Mouse (Mus musculus) forebrain, embryonic 16.5 days (tissue): ENCODE measurements around the gene Kcnd3. TPM values are rescaled to one million over a fixed set of nuclear protein-coding genes. Genes with fewer than 3 reads are reported as not detected.

ENCODE experiments used
- ATAC-seq: fragments of 200-750 bp; cut with Nextera tagmentation; 2 replicates; pipeline ENCODE4 v1.8.0; 2017; ENCODE audit warnings: mild to moderate bottlenecking, moderate library complexity
- H3K27ac ChIP-seq: fragments of 300-500 bp; sonication (generic); 2 replicates; pipeline ENCODE4 v1.5.1; 2014; ENCODE audit warnings: low read length, control low read depth
- H3K27me3 ChIP-seq: fragments of 300-500 bp; sonication (generic); replicated peaks from 2 replicates; pipeline ENCODE4 v1.6.1; 2014; ENCODE audit warnings: low read length; ENCODE audit not compliant: control insufficient read depth, insufficient read depth
- H3K36me3 ChIP-seq: fragments of 300-500 bp; sonication (generic); 2 replicates; pipeline ENCODE4 v1.6.1; 2014; ENCODE audit not compliant: control insufficient read depth, insufficient read depth
- H3K4me1 ChIP-seq: fragments of 300-500 bp; sonication (generic); replicated peaks from 2 replicates; pipeline ENCODE4 v1.6.1; 2014; ENCODE audit warnings: low read length; ENCODE audit not compliant: control insufficient read depth, insufficient read depth
- H3K4me2 ChIP-seq: fragments of 300-500 bp; sonication (generic); 2 replicates; pipeline ENCODE4 v1.6.1; 2014; ENCODE audit warnings: mild to moderate bottlenecking, low read length, control low read depth
- H3K4me3 ChIP-seq: fragments of 300-500 bp; sonication (generic); replicated peaks from 2 replicates; pipeline ENCODE4 v1.5.1; 2014; ENCODE audit warnings: mild to moderate bottlenecking, low read length, control low read depth
- H3K9ac ChIP-seq: fragments of 300-500 bp; sonication (generic); replicated peaks from 2 replicates; pipeline ENCODE4 v1.6.1; 2014; ENCODE audit warnings: low read depth, low read length, control low read depth
- H3K9me3 ChIP-seq: fragments of 300-500 bp; sonication (generic); 2 replicates; pipeline ENCODE4 v1.6.1; 2016; ENCODE audit warnings: low read length; ENCODE audit not compliant: control insufficient read depth
- WGBS: fragments of 180-500 bp; shearing (Covaris S2); extraction: QIAGEN DNeasy Blood & Tissue Kit; methylation state at CpG from one replicate; pipeline ENCODE4 v1.1.7; 2014; 5-methylcytosine and 5-hydroxymethylcytosine counted together
- polyA plus RNA-seq: library from polyadenylated mRNA; unstranded; fragments of >200 nt; fragmentation: Nextera tagmentation; extraction: Ambion mirVana; gene quantifications from 2 replicates; pipeline ENCODE4 v1.2.1, GENCODE M21; 2015

The Kcnd3 gene
- polyA plus RNA-seq, 1 experiment from 2014 or later: 8.6 TPM

GRCm38 (mm10) chr3:105581119-105581518 lies 129.0 kb downstream of the Kcnd3 start:
- Histone ChIP-seq H3K27ac (no peak overlapping the region), H3K4me3 (no peak overlapping the region), H3K9ac (no peak overlapping the region), H3K27me3 (no peaks in the 10 kb centered on the region), H3K4me2 (no peak overlapping the region), H3K9me3 (no peaks in the 10 kb centered on the region), H3K4me1 (peaks cover 9% of the 10 kb centered on the region), H3K36me3 (no peaks in the 10 kb centered on the region)
- 77% methylated on average over 6 of the region's 6 CpGs for WGBS
- ATAC-seq: no peak

- no peaks in the 10 kb centered on the region for H3K36me3 ChIP-seq
- no peak overlapping the region for H3K9ac ChIP-seq
- H3K4me1 ChIP-seq: peaks cover 25% of the 10 kb centered on the region
- no peak overlapping the region for H3K4me3 ChIP-seq
- H3K9me3 ChIP-seq: no peaks in the 10 kb centered on the region
- 4% methylated on average over 4 of the region's 4 CpGs for WGBS
- H3K27me3 ChIP-seq: no peaks in the 10 kb centered on the region
- H3K4me2 ChIP-seq: no peak overlapping the region
- peak; percentile 76 for ATAC-seq
- H3K27ac ChIP-seq: 0 out of 2 replicates have a peak overlapping the region, but pooled peaks have one; percentile 14
Measured at GRCm38 (mm10) chr3:105585734-105586159, 133.6 kb downstream of the Kcnd3 start.

GRCm38 (mm10) chr3:105590056-105590672 lies 138.0 kb downstream of the Kcnd3 start:
- Histone ChIP-seq H3K9ac (no peak overlapping the region), H3K36me3 (no peaks in the 10 kb centered on the region), H3K27ac (peak overlapping the region; percentile 43), H3K4me2 (no peak overlapping the region), H3K4me3 (no peak overlapping the region), H3K9me3 (no peaks in the 10 kb centered on the region), H3K4me1 (peaks cover 34% of the 10 kb centered on the region), H3K27me3 (no peaks in the 10 kb centered on the region)
- ATAC-seq: peak; percentile 81
- 41% methylated on average over 15 of the region's 15 CpGs for WGBS

- no peaks in the 10 kb centered on the region for H3K27me3 ChIP-seq
- WGBS: 100% methylated on average over 1 of the region's 1 CpGs
- no peak for ATAC-seq
- no peak overlapping the region for H3K4me3 ChIP-seq
- H3K4me2 ChIP-seq: no peak overlapping the region
- peaks cover 21% of the 10 kb centered on the region for H3K4me1 ChIP-seq
- no peak overlapping the region for H3K27ac ChIP-seq
- H3K9me3 ChIP-seq: no peaks in the 10 kb centered on the region
- H3K9ac ChIP-seq: no peak overlapping the region
- no peaks in the 10 kb centered on the region for H3K36me3 ChIP-seq
Measured at GRCm38 (mm10) chr3:105591766-105592165, 139.6 kb downstream of the Kcnd3 start.

GRCm38 (mm10) chr3:105592246-105592645 lies 140.1 kb downstream of the Kcnd3 start:
- WGBS: 53% methylated on average over 2 of the region's 2 CpGs
- Histone ChIP-seq H3K4me2 (no peak overlapping the region), H3K9ac (no peak overlapping the region), H3K4me1 (peaks cover 21% of the 10 kb centered on the region), H3K27me3 (no peaks in the 10 kb centered on the region), H3K4me3 (no peak overlapping the region), H3K27ac (no peak overlapping the region), H3K9me3 (no peaks in the 10 kb centered on the region), H3K36me3 (no peaks in the 10 kb centered on the region)
- no peak for ATAC-seq

GRCm38 (mm10) chr3:105600483-105600882 lies 148.4 kb downstream of the Kcnd3 start:
- Histone ChIP-seq H3K4me2 (no peak overlapping the region), H3K4me3 (no peak overlapping the region), H3K9me3 (no peaks in the 10 kb centered on the region), H3K27ac (no peak overlapping the region), H3K36me3 (no peaks in the 10 kb centered on the region), H3K4me1 (no peaks in the 10 kb centered on the region), H3K27me3 (no peaks in the 10 kb centered on the region), H3K9ac (no peak overlapping the region)
- ATAC-seq: no peak
- 89% methylated on average over 4 of the region's 4 CpGs for WGBS

- WGBS: 69% methylated on average over 5 of the region's 5 CpGs
- no peak overlapping the region for H3K4me3 ChIP-seq
- no peak overlapping the region for H3K9ac ChIP-seq
- H3K27ac ChIP-seq: no peak overlapping the region
- H3K4me1 ChIP-seq: no peaks in the 10 kb centered on the region
- H3K36me3 ChIP-seq: no peaks in the 10 kb centered on the region
- no peak overlapping the region for H3K4me2 ChIP-seq
- no peaks in the 10 kb centered on the region for H3K27me3 ChIP-seq
- no peak for ATAC-seq
- no peaks in the 10 kb centered on the region for H3K9me3 ChIP-seq
Measured at GRCm38 (mm10) chr3:105602966-105603365, 150.8 kb downstream of the Kcnd3 start.

GRCm38 (mm10) chr3:105605726-105606125 lies 153.6 kb downstream of the Kcnd3 start:
- Histone ChIP-seq H3K4me1 (no peaks in the 10 kb centered on the region), H3K4me3 (no peak overlapping the region), H3K4me2 (no peak overlapping the region), H3K9me3 (no peaks in the 10 kb centered on the region), H3K27ac (no peak overlapping the region), H3K27me3 (no peaks in the 10 kb centered on the region), H3K36me3 (no peaks in the 10 kb centered on the region), H3K9ac (no peak overlapping the region)
- ATAC-seq: no peak
- 76% methylated on average over 5 of the region's 5 CpGs for WGBS

GRCm38 (mm10) chr3:105608857-105609256 lies 156.7 kb downstream of the Kcnd3 start:
- 77% methylated on average over 3 of the region's 3 CpGs for WGBS
- no peak for ATAC-seq
- peaks cover 7% of the 10 kb centered on the region; the same call in 1 of the 2 replicates for H3K4me1 ChIP-seq

More at GRCm38 (mm10) chr3:105608857-105609256, 156.7 kb downstream of the Kcnd3 start:
- H3K9ac ChIP-seq: no peak overlapping the region
- no peak overlapping the region for H3K27ac ChIP-seq
- no peaks in the 10 kb centered on the region for H3K9me3 ChIP-seq
- H3K27me3 ChIP-seq: no peaks in the 10 kb centered on the region
- H3K4me3 ChIP-seq: no peak overlapping the region
- H3K4me2 ChIP-seq: no peak overlapping the region
- no peaks in the 10 kb centered on the region for H3K36me3 ChIP-seq
